Mouse (Mus musculus) cortical plate, adult 2 months (tissue): ENCODE data around the gene Cdkn2aip. TPM values are rescaled to one million over a fixed set of nuclear protein-coding genes. Genes with fewer than 3 reads are reported as not detected.

ENCODE experiments used
- H3K27ac ChIP-seq: fragments of 200-500 bp; 2 replicates; pipeline ENCODE4 v1.5.1; 2012; ENCODE audit warnings: low read length, control low read depth, inconsistent platforms; ENCODE audit not compliant: insufficient read depth
- H3K4me1 ChIP-seq: fragments of 200-500 bp; 2 replicates; pipeline ENCODE4 v1.6.1; 2011; ENCODE audit warnings: low read length; ENCODE audit not compliant: control insufficient read depth, insufficient read depth
- H3K4me3 ChIP-seq: fragments of 200-500 bp; 2 replicates; pipeline ENCODE4 v1.5.1; 2011; ENCODE audit warnings: mild to moderate bottlenecking, low read length, control low read depth; ENCODE audit not compliant: insufficient read depth
- CTCF ChIP-seq: fragments of 200-500 bp; IDR thresholded peaks from 2 replicates; pipeline ENCODE4 v1.5.1; 2011; ENCODE audit warnings: mild to moderate bottlenecking, control low read depth, low read length; ENCODE audit not compliant: insufficient read depth; ENCODE audit errors: extremely low read depth
- POLR2A ChIP-seq: fragments of 200-500 bp; IDR thresholded peaks from 2 replicates; pipeline ENCODE4 v1.6.1; 2011; ENCODE audit warnings: mild to moderate bottlenecking, low read length, control low read depth; ENCODE audit not compliant: insufficient read depth; ENCODE audit errors: extremely low read depth
- polyA plus RNA-seq: library from polyadenylated mRNA; depleted of rRNA; stranded (reverse); fragments of >200 nt; gene quantifications from 2 replicates; pipeline ENCODE4 v1.2.3, GENCODE M21; 2012; rRNA removed

Gene Cdkn2aip
- polyA plus RNA-seq, 1 experiment, result 11.4 TPM

DNA sequence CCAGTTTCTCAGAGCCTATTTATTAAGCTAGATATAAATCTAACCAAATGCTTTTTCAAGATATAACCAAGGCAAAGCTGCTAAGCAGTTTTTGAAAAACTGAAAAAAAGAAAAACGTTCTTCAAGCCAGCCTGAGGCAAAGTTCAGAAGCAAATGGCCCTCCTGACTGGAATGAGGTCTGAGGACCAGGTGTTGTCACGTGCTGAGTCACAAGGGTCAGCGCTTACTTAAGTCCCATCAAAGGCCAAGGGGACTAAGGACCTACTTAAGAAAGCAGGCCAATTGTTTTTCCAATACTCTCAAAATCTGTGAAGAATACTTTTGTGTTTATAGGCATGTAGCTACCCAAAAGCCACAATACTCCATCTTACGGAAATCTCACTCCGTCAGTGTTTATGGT, 50.5 kb downstream of the Cdkn2aip start:
- H3K4me1 ChIP-seq, result no peaks in the 10 kb centered on the region
- no peak for TF ChIP-seq CTCF
- TF ChIP-seq POLR2A, result no peak
- H3K4me3 ChIP-seq, result no peak overlapping the region
- no peak overlapping the region for H3K27ac ChIP-seq

DNA sequence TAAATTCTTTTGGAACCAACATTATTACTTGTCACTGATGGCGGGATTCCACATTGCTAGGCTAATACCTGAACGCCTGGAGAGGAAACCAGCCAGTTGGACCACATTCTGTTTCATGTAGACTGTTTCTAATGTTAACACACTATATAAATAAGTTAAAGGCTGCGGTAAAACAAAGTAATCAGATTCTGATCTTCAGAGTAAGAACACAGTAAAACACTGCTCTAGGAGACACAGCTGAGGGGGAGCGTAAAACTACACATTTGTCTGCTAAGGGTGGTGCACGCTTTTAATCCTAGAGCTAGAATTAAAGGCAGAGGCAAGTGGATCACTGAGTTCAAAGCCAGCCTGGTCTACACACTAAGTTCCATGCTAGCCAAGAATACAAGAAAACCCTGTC, 51.0 kb downstream of the Cdkn2aip start:
- TF ChIP-seq CTCF (no peak), POLR2A (no peak)
- Histone ChIP-seq H3K4me1 (no peaks in the 10 kb centered on the region), H3K27ac (no peak overlapping the region)

DNA sequence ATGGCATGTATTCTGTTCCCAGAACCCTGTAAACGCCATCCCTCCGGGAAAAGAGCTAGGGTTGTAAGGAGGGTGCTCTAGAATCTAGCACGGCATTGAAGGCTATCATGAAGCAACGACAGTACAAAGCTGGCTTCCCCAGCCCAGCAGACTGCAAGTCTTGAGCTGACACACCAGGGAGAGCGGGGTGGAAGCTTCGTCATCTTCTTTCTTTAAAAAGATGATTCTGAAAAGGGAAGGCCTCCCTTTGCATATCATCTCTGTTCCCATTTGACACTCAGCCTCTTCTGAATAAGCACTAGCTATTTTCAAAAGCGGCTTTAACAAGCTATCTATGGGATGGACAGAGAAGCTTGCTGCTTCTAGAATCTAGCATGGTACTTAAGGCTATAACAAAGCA, 53.3 kb downstream of the Cdkn2aip start:
- no peak for TF ChIP-seq POLR2A
- TF ChIP-seq CTCF, result no peak
- H3K4me1 ChIP-seq, result no peaks in the 10 kb centered on the region

More for the DNA sequence above, 51.0 kb downstream of the Cdkn2aip start:
- H3K4me3 ChIP-seq, result no peak overlapping the region

DNA sequence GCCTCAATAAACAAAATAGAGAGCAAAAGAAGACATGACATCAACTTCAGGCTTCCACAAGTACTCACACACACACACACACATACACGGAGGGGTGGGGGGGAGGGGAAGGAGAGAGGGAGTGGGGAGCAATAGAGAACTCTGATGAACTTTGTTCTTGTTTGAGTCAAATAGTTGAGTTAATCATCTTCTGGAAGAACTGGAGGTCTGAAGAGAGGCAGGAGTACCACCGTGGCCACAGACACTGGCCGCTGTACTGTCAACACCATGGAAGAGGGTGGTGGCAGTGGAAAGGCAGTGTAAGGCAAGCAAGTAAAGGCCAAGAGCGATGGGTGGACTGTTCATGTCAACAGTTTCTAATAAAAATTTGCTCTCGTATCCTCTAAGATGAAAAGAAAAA, 54.3 kb downstream of the Cdkn2aip start:
- Histone ChIP-seq H3K4me1 (no peaks in the 10 kb centered on the region), H3K27ac (no peak overlapping the region), H3K4me3 (no peak overlapping the region)
- TF ChIP-seq POLR2A, result no peak
- TF ChIP-seq CTCF, result no peak

More for the DNA sequence above, 53.3 kb downstream of the Cdkn2aip start:
- Histone ChIP-seq H3K4me3 (no peak overlapping the region), H3K27ac (0 out of 2 replicates have a peak overlapping the region, but pooled peaks have one; percentile 4)

Other genes with a start within 250 kb of the Cdkn2aip start
- gene Trappc11, start 180.5 kb downstream of the Cdkn2aip start, polyA plus RNA-seq, result 42.8 and 43.4 TPM in 2 replicates
- 19.7 and 21.4 TPM in 2 replicates for gene Rwdd4a, start 180.3 kb downstream of the Cdkn2aip start, polyA plus RNA-seq
- gene Ing2, start 38.4 kb downstream of the Cdkn2aip start, polyA plus RNA-seq, result 46.6 and 47.1 TPM in 2 replicates
- not detected in 2 replicates for gene Cldn24, start 108.2 kb upstream of the Cdkn2aip start, polyA plus RNA-seq
- gene Cldn22, start 110.5 kb upstream of the Cdkn2aip start, polyA plus RNA-seq, result 3.2 and 4.6 TPM in 2 replicates